Mouse (Mus musculus) neural tube, embryonic 13.5 days (tissue): ENCODE data around the gene Usp49. TPM values are rescaled to one million over a fixed set of nuclear protein-coding genes. Genes with fewer than 3 reads are reported as not detected.
A peak's percentile ranks its signal among the peaks of the same experiment; 100 is the strongest.
"Not testable (repeated sequence)": the region's sequence is repeated elsewhere in the genome, so short reads cannot be mapped to it uniquely, and the experiment has no call there.

ENCODE experiments used
- ATAC-seq: fragments of 200-750 bp; cut with Nextera tagmentation; 2 replicates; pipeline ENCODE4 v1.8.0; 2017; ENCODE audit warnings: low read depth, mild to moderate bottlenecking, moderate TSS enrichment, moderate library complexity
- H3K27ac ChIP-seq: fragments of 300-500 bp; sonication (generic); replicated peaks from 2 replicates; pipeline ENCODE4 v1.5.1; 2015; ENCODE audit warnings: moderate library complexity, mild to moderate bottlenecking, inconsistent platforms
- H3K27me3 ChIP-seq: fragments of 300-500 bp; sonication (generic); 2 replicates; pipeline ENCODE4 v1.6.1; 2015; ENCODE audit warnings: mild to moderate bottlenecking, inconsistent platforms
- H3K36me3 ChIP-seq: fragments of 300-500 bp; sonication (generic); 2 replicates; pipeline ENCODE4 v1.6.1; 2015; ENCODE audit warnings: mild to moderate bottlenecking, inconsistent platforms
- H3K4me1 ChIP-seq: fragments of 300-500 bp; sonication (generic); replicated peaks from 2 replicates; pipeline ENCODE4 v1.6.1; 2015; ENCODE audit warnings: inconsistent platforms
- H3K4me2 ChIP-seq: fragments of 300-500 bp; sonication (generic); 2 replicates; pipeline ENCODE4 v1.6.1; 2015; ENCODE audit warnings: inconsistent platforms, mild to moderate bottlenecking, moderate library complexity
- H3K4me3 ChIP-seq: fragments of 300-500 bp; sonication (generic); 2 replicates; pipeline ENCODE4 v1.5.1; 2015; ENCODE audit warnings: mild to moderate bottlenecking, inconsistent platforms
- H3K9ac ChIP-seq: fragments of 300-500 bp; sonication (generic); 2 replicates; pipeline ENCODE4 v1.6.1; 2015; ENCODE audit warnings: moderate library complexity, mild to moderate bottlenecking, inconsistent platforms
- H3K9me3 ChIP-seq: fragments of 300-500 bp; sonication (generic); 2 replicates; pipeline ENCODE4 v1.6.1; 2016; ENCODE audit warnings: inconsistent platforms
- WGBS: fragments of 180-500 bp; shearing (Covaris S2); methylation state at CpG from one replicate; pipeline ENCODE4 v1.1.7; 2015; 5-methylcytosine and 5-hydroxymethylcytosine counted together
- polyA plus RNA-seq: library from polyadenylated mRNA; unstranded; fragments of >200 nt; fragmentation: Nextera tagmentation; extraction: Ambion mirVana; gene quantifications from 2 replicates; pipeline ENCODE4 v1.2.1, GENCODE M21; 2015

Gene Usp49
- polyA plus RNA-seq, 1 experiment from 2014 or later: 8.2 TPM

GRCm38 (mm10) chr17:47611661-47611982 lies 18.9 kb upstream of the Usp49 start:
- Histone ChIP-seq H3K27me3 (no peaks in the 10 kb centered on the region), H3K9ac (peak overlapping the region; percentile 82), H3K27ac (peak overlapping the region; percentile 53; the same call in 1 of the 2 replicates), H3K36me3 (peaks cover 38% of the 10 kb centered on the region), H3K4me3 (peak overlapping the region; percentile 62), H3K4me1 (peaks cover 27% of the 10 kb centered on the region), H3K4me2 (peak overlapping the region; percentile 89), H3K9me3 (no peaks in the 10 kb centered on the region)
- no peak; the same call in 1 of the 2 replicates for ATAC-seq
- WGBS: 0% methylated on average over 13 of the region's 13 CpGs

- no peak for ATAC-seq
- 81% methylated on average over 1 of the region's 1 CpGs for WGBS
- H3K9ac ChIP-seq: no peak overlapping the region
- H3K27me3 ChIP-seq: no peaks in the 10 kb centered on the region
- peaks cover 40% of the 10 kb centered on the region for H3K36me3 ChIP-seq
- H3K4me1 ChIP-seq: peaks cover 27% of the 10 kb centered on the region
- H3K27ac ChIP-seq: no peak overlapping the region
- H3K4me3 ChIP-seq: no peak overlapping the region
- no peak overlapping the region for H3K4me2 ChIP-seq
- no peaks in the 10 kb centered on the region for H3K9me3 ChIP-seq
These were observed 16.5 kb upstream of the Usp49 start for GRCm38 (mm10) chr17:47614018-47614417.

DNA sequence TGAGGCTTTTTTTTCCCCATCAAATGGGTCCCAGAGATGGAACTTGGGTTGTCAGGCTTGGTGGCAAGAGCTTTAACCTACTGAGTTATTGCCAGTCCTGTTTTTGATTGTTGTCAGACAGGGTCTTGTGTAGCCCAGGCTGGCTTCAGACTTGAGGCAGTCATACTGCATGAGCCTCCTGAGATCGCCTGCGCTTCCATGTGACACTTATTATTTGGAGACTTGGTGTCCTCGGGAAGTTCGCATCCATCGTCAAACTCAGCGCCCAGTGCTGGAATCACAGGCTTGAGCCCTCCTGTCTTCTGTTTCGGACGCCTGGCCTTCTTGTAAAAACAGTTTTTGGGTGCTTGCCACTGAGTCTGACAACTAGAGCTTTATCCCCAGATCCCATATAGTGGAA lies 14.4 kb upstream of the Usp49 start:
- Histone ChIP-seq H3K27me3 (no peaks in the 10 kb centered on the region), H3K27ac (no peak overlapping the region), H3K4me2 (no peak overlapping the region), H3K4me3 (no peak overlapping the region), H3K9me3 (no peaks in the 10 kb centered on the region), H3K4me1 (peaks cover 13% of the 10 kb centered on the region), H3K9ac (no peak overlapping the region), H3K36me3 (peaks cover 57% of the 10 kb centered on the region)
- ATAC-seq: no peak
- 94% methylated on average over 8 of the region's 8 CpGs for WGBS

DNA sequence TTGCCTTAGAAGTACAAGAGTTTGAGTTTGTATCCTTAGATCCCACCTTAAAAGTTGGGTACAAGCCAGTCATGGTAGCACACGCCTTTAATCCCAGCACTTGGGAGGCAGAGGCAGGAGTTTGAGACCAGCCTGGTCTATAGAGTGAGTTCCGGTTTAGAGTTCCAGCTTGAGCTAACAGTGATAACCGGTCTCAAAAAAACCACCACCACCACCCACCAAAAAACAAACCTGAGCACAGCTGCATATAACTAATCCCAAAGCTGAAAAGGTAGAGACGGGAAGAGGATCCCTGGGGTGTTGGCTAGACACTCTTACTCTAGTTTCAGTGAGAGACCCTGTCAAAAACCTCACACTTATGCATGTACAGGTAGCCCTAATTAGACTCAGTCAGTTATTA lies 13.8 kb upstream of the Usp49 start:
- Histone ChIP-seq H3K27me3 (no peaks in the 10 kb centered on the region), H3K4me1 (peaks cover 13% of the 10 kb centered on the region), H3K36me3 (peaks cover 62% of the 10 kb centered on the region), H3K9ac (no peak overlapping the region), H3K27ac (no peak overlapping the region), H3K9me3 (no peaks in the 10 kb centered on the region), H3K4me2 (no peak overlapping the region), H3K4me3 (no peak overlapping the region)
- no peak for ATAC-seq
- 92% methylated on average over 4 of the region's 4 CpGs for WGBS

GRCm38 (mm10) chr17:47617605-47618307 lies 12.7 kb upstream of the Usp49 start:
- H3K36me3 ChIP-seq: peaks cover 73% of the 10 kb centered on the region
- no peak overlapping the region for H3K9ac ChIP-seq
- peaks cover 2% of the 10 kb centered on the region for H3K4me1 ChIP-seq
- no peak overlapping the region for H3K4me2 ChIP-seq
- no peaks in the 10 kb centered on the region for H3K9me3 ChIP-seq
- ATAC-seq: no peak
- no peak overlapping the region for H3K27ac ChIP-seq
- no peaks in the 10 kb centered on the region for H3K27me3 ChIP-seq
- H3K4me3 ChIP-seq: no peak overlapping the region
- 92% methylated on average over 9 of the region's 9 CpGs for WGBS

GRCm38 (mm10) chr17:47618556-47619311 lies 11.8 kb upstream of the Usp49 start:
- no peaks in the 10 kb centered on the region for H3K4me1 ChIP-seq
- H3K27me3 ChIP-seq: no peaks in the 10 kb centered on the region
- H3K9ac ChIP-seq: no peak overlapping the region
- peaks cover 83% of the 10 kb centered on the region for H3K36me3 ChIP-seq
- 90% methylated on average over 13 of the region's 13 CpGs for WGBS
- no peak overlapping the region for H3K4me2 ChIP-seq
- H3K9me3 ChIP-seq: no peaks in the 10 kb centered on the region
- ATAC-seq: no peak
- H3K4me3 ChIP-seq: no peak overlapping the region
- no peak overlapping the region for H3K27ac ChIP-seq

- Histone ChIP-seq H3K4me1 (peaks cover 3% of the 10 kb centered on the region), H3K36me3 (peaks cover 69% of the 10 kb centered on the region), H3K9ac (no peak overlapping the region), H3K4me2 (no peak overlapping the region), H3K27me3 (no peaks in the 10 kb centered on the region), H3K27ac (no peak overlapping the region), H3K4me3 (no peak overlapping the region), H3K9me3 (no peaks in the 10 kb centered on the region)
- no peak for ATAC-seq
- 94% methylated on average over 14 of the region's 14 CpGs for WGBS
These were observed 7.5 kb upstream of the Usp49 start for GRCm38 (mm10) chr17:47622912-47623554.

DNA sequence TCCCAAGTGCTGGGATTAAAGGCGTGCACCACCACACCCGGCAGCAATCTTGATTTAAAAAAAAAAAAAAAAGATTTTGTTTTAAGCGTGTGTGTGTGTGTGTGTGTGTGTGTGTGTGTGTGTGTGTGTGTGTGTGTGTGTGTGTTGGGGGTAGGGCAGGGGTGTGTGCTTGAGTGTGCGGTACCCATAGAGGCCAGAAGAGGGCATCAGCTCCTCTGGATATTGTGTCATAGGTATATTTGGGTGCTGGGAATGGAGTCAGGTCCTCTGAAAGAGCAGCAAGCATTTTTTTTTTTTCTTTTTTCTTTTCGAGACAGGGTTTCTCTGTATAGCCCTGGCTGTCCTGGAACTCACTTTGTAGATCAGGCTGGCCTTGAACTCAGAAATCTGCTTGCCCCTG lies 5.9 kb upstream of the Usp49 start:
- H3K9me3 ChIP-seq, H3K9ac ChIP-seq, H3K4me3 ChIP-seq, H3K4me2 ChIP-seq, ATAC-seq, H3K27me3 ChIP-seq, H3K27ac ChIP-seq: not testable (repeated sequence)
- Histone ChIP-seq H3K4me1 (peaks cover 10% of the 10 kb centered on the region), H3K36me3 (peaks cover 57% of the 10 kb centered on the region)
- 92% methylated on average over 5 of the region's 5 CpGs for WGBS

DNA sequence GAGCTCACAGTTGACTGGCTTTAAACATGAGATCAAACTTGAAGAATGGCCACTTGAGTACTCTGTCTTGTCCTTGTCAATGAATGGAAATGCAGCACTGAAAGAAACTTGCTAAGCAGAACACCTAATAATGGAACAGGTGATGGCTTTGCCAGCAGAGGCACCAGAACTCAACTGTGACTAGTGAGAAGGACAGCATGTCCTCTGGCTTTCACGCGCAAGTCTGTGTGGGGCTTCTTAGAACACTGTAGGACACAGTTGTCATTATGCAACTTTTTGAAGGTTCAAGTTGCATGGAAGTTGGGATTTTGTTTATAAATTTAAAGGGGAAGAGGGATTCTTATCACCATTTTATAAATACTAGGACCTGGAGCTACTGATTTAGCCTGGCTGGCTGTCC lies 5.4 kb upstream of the Usp49 start:
- no peak overlapping the region for H3K4me3 ChIP-seq
- H3K9ac ChIP-seq: no peak overlapping the region
- no peak overlapping the region for H3K4me2 ChIP-seq
- no peaks in the 10 kb centered on the region for H3K9me3 ChIP-seq
- WGBS: 98% methylated on average over 2 of the region's 2 CpGs
- H3K27ac ChIP-seq: no peak overlapping the region
- H3K27me3 ChIP-seq: no peaks in the 10 kb centered on the region
- H3K36me3 ChIP-seq: peaks cover 51% of the 10 kb centered on the region
- ATAC-seq: no peak
- H3K4me1 ChIP-seq: peaks cover 10% of the 10 kb centered on the region

DNA sequence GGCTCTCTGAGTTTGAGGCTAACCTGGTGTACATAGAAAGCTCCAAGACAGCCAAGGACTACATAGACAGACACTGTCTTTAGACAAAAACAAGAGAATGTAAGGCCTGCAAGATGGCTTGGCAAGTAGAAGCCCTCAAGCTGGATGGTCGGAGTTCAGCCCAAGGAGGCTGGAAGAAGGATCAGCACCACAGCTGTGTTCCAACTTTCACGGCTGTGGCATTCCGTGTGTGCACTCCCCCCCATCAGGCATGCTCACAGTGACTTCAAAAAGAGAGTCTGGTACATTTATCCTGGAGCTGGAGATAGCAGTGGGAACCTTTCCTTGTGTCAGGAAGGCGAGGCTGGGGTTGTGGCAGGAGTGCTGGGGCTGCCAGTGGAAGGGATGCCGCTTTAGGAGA lies 4.5 kb upstream of the Usp49 start:
- WGBS: 88% methylated on average over 5 of the region's 5 CpGs
- H3K36me3 ChIP-seq: peaks cover 45% of the 10 kb centered on the region
- H3K4me3 ChIP-seq: no peak overlapping the region
- H3K27me3 ChIP-seq: no peaks in the 10 kb centered on the region
- H3K9me3 ChIP-seq: no peaks in the 10 kb centered on the region
- ATAC-seq: no peak
- H3K4me1 ChIP-seq: peaks cover 18% of the 10 kb centered on the region
- no peak overlapping the region for H3K27ac ChIP-seq
- H3K9ac ChIP-seq: no peak overlapping the region
- no peak overlapping the region for H3K4me2 ChIP-seq

GRCm38 (mm10) chr17:47627791-47628190 lies 2.7 kb upstream of the Usp49 start:
- Histone ChIP-seq H3K4me1 (peaks cover 35% of the 10 kb centered on the region), H3K9ac (no peak overlapping the region), H3K36me3 (peaks cover 27% of the 10 kb centered on the region), H3K4me2 (peak overlapping the region; percentile 77), H3K4me3 (0 out of 2 replicates have a peak overlapping the region, but pooled peaks have one; percentile 60), H3K27ac (no peak overlapping the region), H3K9me3 (no peaks in the 10 kb centered on the region), H3K27me3 (no peaks in the 10 kb centered on the region)
- WGBS: 93% methylated on average over 2 of the region's 2 CpGs
- no peak for ATAC-seq
